Mouse (Mus musculus): ENCODE measurements around the gene Prkce.

DNA sequence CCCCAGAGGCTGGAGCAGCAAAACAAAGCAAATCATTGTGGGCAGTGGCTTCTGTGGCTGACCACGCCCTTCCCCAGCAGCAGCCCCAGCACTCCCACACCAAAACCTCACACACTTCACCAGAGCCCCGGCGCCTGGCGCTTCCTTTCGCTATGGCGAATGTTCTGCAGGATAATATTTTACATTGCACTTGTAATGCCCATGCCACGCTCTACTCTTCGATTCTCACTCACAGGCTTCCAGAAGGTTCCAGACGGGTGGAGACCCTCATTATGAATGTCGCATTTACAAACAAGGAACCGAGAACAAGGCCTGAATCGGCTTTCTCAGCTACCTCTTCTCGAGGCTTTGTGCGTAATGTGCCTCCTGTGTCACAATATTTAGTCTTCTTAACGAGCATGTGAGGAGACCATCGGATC is 75.5 kb downstream of the Prkce start:
- TF ChIP-seq EP300 (IDR thresholded peaks at IDR 0.05; ENCODE audit: low read depth) (no peak), CTCF (IDR thresholded peaks at IDR 0.05; ENCODE audit: low read depth) (no peak)
